Mouse (Mus musculus) layer of hippocampus, postnatal 14 days (tissue): ENCODE measurements at regions not wholly inside any gene's neighbourhood (a gene's known extent, or its start where the extent isn't known, plus 50 kb on each side); places are given as distances from the start of the nearest gene placed in this dataset.

Source experiments
- DNase-seq, 2 experiments: peaks; one replicate each; pipeline ENCODE4 v3.0.0; 2021 to 2022; ENCODE audit warnings: low spot score in 2 of 2, mixed read lengths in 1 of 2

- DNase-seq, result no peak
These were observed 95.0 kb upstream of the Supt20 start for GRCm38 (mm10) chr3:54597326-54598274.

- DNase-seq, result no peak
These were observed 94.3 kb upstream of the Supt20 start for GRCm38 (mm10) chr3:54598296-54598695.

GRCm38 (mm10) chr3:54604705-54605379, 87.8 kb upstream of the Supt20 start:
- no peak for DNase-seq

- DNase-seq, result no peak
These were observed 81.1 kb upstream of the Supt20 start for GRCm38 (mm10) chr3:54611431-54611990.

GRCm38 (mm10) chr3:54613845-54614244, 78.8 kb upstream of the Supt20 start:
- DNase-seq, result no peak

GRCm38 (mm10) chr3:54617298-54617697, 75.3 kb upstream of the Supt20 start:
- DNase-seq, result no peak

GRCm38 (mm10) chr3:54618286-54618685, 74.3 kb upstream of the Supt20 start:
- no peak for DNase-seq

GRCm38 (mm10) chr3:54630254-54630653, 62.4 kb upstream of the Supt20 start:
- DNase-seq, result no peak

- no peak for DNase-seq
These were observed 59.9 kb upstream of the Supt20 start for GRCm38 (mm10) chr3:54632731-54633130.

GRCm38 (mm10) chr3:54633446-54633845, 59.2 kb upstream of the Supt20 start:
- DNase-seq, result no peak

GRCm38 (mm10) chr3:54634456-54634855, 58.2 kb upstream of the Supt20 start:
- no peak for DNase-seq
